Mouse (Mus musculus): ENCODE measurements at regions not wholly inside any gene's neighbourhood (a gene's known extent, or its start where the extent isn't known, plus 50 kb on each side); places are given as distances from the start of the nearest gene placed in this dataset.

DNA sequence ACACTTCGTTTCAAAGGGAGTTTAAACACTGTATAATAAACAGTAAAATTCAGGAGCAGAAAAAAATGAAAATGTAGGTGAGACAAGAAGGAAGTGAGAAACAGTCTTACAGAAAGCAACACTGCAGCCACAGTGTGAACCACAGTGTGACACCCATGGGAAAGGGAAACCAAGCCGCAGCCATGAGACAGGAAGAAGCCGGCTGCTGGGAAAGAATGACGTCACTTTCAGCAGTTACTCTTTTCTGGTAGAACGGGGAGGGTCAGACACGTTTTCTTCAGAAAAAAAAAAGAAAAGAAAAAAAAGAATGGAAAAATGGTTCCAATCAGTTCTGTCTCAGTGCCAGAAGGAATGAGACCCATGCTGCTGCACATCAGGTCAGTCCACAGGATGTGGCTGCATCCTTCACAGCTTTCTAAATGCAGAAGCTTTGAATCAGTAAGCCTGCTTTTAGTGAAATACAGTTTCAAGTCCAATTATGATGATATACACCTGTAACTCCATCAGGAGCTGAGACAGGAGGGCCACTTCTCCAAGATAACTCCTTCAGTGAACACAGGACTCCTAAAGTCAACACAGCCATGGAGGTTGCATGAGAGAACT lies 331.2 kb upstream of the Lrrc3b start:
- Histone ChIP-seq H3K36me3 (no peaks in the 10 kb centered on the region), H3K4me3 (no peak overlapping the region), H3K9ac (replicated peaks) (no peak overlapping the region), H3K9me3 (no peaks in the 10 kb centered on the region), H3K4me2 (replicated peaks) (no peak overlapping the region), H3K27me3 (no peaks in the 10 kb centered on the region), H3K4me1 (no peaks in the 10 kb centered on the region), H3K27ac (replicated peaks) (no peak overlapping the region)
- WGBS, result 83% methylated on average over 6 of the region's 6 CpGs
- no peak for ATAC-seq (ENCODE audit: low FRiP score, low read depth)

DNA sequence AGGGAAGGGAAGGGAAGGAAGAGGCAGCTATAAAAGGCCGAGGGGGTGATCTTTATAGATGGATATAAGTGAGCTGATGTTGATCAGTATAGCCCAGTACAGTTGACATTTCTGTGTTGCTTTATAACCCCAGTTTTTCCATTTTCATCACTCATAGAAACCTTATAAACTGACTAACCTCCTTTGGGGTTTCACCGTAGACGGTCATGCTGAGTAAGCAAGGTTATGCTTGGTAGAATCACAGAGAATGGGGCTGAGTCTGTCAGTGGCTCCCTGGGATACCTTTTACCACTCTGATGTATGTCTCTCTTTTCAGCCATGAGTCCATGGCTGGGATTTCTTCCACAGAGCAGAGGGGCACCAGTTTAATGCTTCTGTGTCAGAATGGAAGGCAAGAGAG lies 345.9 kb upstream of the Lrrc3b start:
- H3K27ac ChIP-seq (replicated peaks), result peak overlapping the region; percentile 49
- H3K9me3 ChIP-seq, result no peaks in the 10 kb centered on the region
- no peaks in the 10 kb centered on the region for H3K36me3 ChIP-seq
- peaks cover 20% of the 10 kb centered on the region; the same call in 1 of the 2 replicates for H3K4me1 ChIP-seq
- no peaks in the 10 kb centered on the region for H3K27me3 ChIP-seq
- peak; percentile 31; the same call in 1 of the 2 replicates for ATAC-seq (ENCODE audit: low FRiP score, low read depth)
- no peak overlapping the region for H3K4me2 ChIP-seq (replicated peaks)
- H3K9ac ChIP-seq (replicated peaks), result no peak overlapping the region
- WGBS, result 57% methylated on average over 3 of the region's 3 CpGs
- H3K4me3 ChIP-seq, result no peak overlapping the region

DNA sequence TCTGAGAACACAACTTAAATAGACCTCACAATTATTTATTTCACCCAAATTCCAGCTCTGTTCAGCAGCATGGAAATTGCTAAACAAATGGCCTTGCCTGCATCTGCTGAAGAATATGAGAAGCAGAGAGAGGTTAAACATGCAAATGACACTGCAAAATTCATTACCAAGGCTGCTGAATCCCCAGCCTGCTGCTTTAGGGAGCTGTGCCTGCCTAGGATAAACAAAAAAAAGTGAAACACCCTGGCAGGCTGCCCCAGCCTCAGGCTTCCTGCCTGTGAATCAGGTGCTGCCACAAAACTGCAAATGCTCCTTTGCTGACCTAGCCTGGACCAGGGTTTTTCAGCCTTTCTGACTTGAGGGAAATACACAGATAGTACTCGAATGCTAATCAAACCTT lies 346.4 kb upstream of the Lrrc3b start:
- ATAC-seq (ENCODE audit: low FRiP score, low read depth), result peak; percentile 55
- Histone ChIP-seq H3K4me3 (no peak overlapping the region), H3K27ac (replicated peaks) (peak overlapping the region; percentile 49; the same call in 1 of the 2 replicates)

DNA sequence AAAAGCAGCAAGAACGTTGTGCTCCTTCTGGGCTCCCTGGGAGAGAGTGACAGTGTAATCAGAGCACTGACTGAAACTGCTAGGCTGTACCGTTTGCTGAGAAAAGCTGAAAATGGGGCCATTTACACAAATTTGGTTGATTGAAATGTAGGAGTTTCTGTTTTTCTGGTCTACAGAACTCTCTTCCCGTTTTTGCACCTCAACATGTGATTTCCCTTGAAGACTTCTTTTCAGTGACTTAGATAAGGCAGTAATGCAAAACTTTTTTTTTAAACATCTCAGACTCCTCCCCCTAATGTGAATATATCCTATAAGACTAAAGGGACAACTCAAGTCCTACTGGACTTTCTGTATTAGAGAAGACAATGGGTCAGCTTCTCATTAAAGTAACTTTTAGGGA lies 356.9 kb upstream of the Lrrc3b start:
- no peak overlapping the region for H3K27ac ChIP-seq (replicated peaks)
- no peaks in the 10 kb centered on the region for H3K9me3 ChIP-seq
- ATAC-seq (ENCODE audit: low FRiP score, low read depth), result no peak
- no peak overlapping the region for H3K9ac ChIP-seq (replicated peaks)
- no peak overlapping the region for H3K4me3 ChIP-seq
- WGBS, result 67% methylated on average over 3 of the region's 3 CpGs
- no peaks in the 10 kb centered on the region for H3K27me3 ChIP-seq
- H3K4me1 ChIP-seq, result no peaks in the 10 kb centered on the region
- H3K36me3 ChIP-seq, result no peaks in the 10 kb centered on the region
- H3K4me2 ChIP-seq (replicated peaks), result no peak overlapping the region

More for the DNA sequence above, 346.4 kb upstream of the Lrrc3b start:
- Histone ChIP-seq H3K9me3 (no peaks in the 10 kb centered on the region), H3K9ac (replicated peaks) (no peak overlapping the region), H3K36me3 (no peaks in the 10 kb centered on the region), H3K4me2 (replicated peaks) (no peak overlapping the region), H3K4me1 (peaks cover 20% of the 10 kb centered on the region; the same call in 1 of the 2 replicates), H3K27me3 (no peaks in the 10 kb centered on the region)
- WGBS, result 63% methylated on average over 1 of the region's 1 CpGs

DNA sequence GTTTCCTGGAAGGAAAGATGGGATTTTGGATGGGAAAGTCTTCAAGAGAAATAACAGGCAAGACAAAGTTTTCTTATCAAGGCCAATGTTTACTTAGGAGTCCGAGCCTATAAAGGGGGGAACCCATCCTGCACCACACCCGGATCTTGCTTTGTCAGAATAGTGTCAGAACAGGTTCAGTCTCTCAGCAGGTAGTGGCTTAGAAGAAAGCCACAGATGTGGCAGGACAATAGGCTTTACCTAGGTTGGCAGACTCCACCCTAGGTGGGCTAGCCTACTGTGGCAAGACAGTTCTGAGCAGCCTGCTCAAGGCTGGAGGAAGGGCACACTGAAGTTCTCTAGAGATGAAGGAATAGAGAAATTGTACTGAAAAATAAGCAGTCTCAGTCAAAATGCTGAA lies 358.2 kb upstream of the Lrrc3b start:
- Histone ChIP-seq H3K4me2 (replicated peaks) (no peak overlapping the region), H3K4me3 (no peak overlapping the region), H3K4me1 (no peaks in the 10 kb centered on the region), H3K27me3 (no peaks in the 10 kb centered on the region), H3K9ac (replicated peaks) (no peak overlapping the region), H3K36me3 (no peaks in the 10 kb centered on the region), H3K27ac (replicated peaks) (no peak overlapping the region), H3K9me3 (no peaks in the 10 kb centered on the region)
- whole genome bisulfite sequencing, result 45% methylated on average over 2 of the region's 2 CpGs
- ATAC-seq (ENCODE audit: low FRiP score, low read depth), result no peak

DNA sequence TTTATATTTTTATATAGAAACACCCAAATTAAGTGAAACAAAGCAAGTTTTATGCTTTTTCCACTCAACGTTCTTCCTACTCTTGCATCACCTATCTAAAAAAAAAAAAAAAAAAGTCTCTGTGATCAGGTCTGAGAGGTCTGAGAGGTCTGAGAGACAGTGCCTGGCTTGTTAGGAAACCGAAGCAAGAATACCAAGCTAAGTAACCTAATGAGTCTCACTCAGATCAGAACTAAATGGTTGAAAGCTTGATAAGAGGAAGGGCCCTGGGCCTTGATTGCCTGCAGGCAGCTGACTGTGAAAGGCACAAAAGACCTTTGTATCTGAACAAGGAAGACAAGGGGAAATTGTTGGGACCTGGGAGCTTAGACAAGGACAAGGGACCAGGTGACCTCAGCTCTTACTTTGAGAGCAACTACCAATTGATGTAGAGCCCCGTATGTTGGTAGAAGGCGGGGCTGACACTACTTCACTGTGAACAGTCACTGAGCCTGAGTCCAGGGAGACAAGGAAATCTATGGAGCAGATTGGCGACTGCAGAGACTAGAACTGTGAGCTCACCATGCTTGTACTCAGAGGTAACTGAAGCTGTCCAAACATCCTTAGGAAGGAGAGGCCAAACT lies 362.8 kb upstream of the Lrrc3b start:
- Histone ChIP-seq H3K9ac (replicated peaks) (no peak overlapping the region), H3K4me3 (no peak overlapping the region), H3K9me3 (no peaks in the 10 kb centered on the region), H3K4me2 (replicated peaks) (no peak overlapping the region), H3K27ac (replicated peaks) (no peak overlapping the region), H3K27me3 (no peaks in the 10 kb centered on the region), H3K36me3 (no peaks in the 10 kb centered on the region), H3K4me1 (no peaks in the 10 kb centered on the region)
- WGBS, result 69% methylated on average over 5 of the region's 5 CpGs
- ATAC-seq (ENCODE audit: low FRiP score, low read depth), result no peak

DNA sequence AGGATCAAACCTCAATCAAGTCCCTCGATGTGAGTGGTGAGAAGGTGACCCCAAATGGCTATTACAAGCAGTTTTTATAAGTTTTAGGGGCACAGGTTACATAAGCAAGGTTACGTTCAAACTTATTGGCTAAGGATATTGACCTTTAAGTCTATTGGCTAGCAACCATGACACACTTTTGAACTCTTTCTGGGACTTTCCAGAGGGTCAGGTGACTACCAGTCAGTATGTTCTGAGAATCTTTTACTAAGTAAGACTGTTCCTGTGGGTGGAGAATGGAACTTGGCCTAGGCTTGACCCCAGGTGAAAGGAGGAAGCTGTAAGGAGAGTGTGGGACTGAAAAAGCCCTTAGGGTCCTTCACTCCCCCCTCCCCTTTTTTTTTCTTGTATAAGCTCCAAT lies 370.3 kb upstream of the Lrrc3b start:
- no peak overlapping the region for H3K4me3 ChIP-seq
- H3K4me1 ChIP-seq, result no peaks in the 10 kb centered on the region
- H3K27ac ChIP-seq (replicated peaks), result no peak overlapping the region
- H3K9ac ChIP-seq (replicated peaks), result no peak overlapping the region
- no peaks in the 10 kb centered on the region for H3K27me3 ChIP-seq
- no peak for ATAC-seq (ENCODE audit: low FRiP score, low read depth)
- WGBS, result 78% methylated on average over 2 of the region's 2 CpGs
- no peaks in the 10 kb centered on the region for H3K36me3 ChIP-seq
- H3K9me3 ChIP-seq, result no peaks in the 10 kb centered on the region
- no peak overlapping the region for H3K4me2 ChIP-seq (replicated peaks)

DNA sequence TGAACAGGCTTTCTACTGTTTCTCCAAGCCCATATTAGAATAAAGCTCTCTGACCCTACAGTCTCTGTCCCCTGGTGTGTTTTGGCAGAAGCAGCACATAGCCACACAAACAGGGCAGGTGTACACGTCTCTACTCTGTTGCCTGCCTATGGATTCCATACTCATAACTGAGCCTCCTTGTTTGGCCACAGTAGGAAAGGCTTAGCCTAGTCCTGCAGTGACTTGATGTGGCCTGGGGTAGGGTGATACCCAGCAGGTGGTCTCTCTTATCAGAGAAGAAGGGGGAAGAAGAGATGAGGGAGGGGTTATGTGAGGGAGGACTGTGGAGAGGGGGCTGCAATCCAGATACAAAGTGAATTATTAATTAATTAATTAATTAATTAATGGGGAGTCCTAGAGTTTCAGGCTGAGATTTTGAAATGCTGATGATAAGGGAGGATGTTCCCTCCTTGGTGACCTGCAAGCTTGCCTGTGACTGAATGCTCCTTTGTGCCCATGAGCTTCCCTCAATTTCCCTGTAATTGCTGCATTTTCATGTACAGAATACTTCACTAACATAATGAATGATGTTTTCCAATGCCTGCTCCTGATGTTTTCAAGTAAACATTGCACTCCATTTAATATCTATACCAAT lies 402.7 kb upstream of the Lrrc3b start:
- H3K36me3 ChIP-seq, result no peaks in the 10 kb centered on the region
- peak; percentile 27; the same call in 1 of the 2 replicates for ATAC-seq (ENCODE audit: low FRiP score, low read depth)
- 81% methylated on average over 1 of the region's 1 CpGs for WGBS
- no peaks in the 10 kb centered on the region for H3K4me1 ChIP-seq
- H3K4me2 ChIP-seq (replicated peaks), result no peak overlapping the region
- no peaks in the 10 kb centered on the region for H3K9me3 ChIP-seq
- no peak overlapping the region for H3K27ac ChIP-seq (replicated peaks)
- no peaks in the 10 kb centered on the region for H3K27me3 ChIP-seq
- no peak overlapping the region for H3K9ac ChIP-seq (replicated peaks)
- H3K4me3 ChIP-seq, result no peak overlapping the region

DNA sequence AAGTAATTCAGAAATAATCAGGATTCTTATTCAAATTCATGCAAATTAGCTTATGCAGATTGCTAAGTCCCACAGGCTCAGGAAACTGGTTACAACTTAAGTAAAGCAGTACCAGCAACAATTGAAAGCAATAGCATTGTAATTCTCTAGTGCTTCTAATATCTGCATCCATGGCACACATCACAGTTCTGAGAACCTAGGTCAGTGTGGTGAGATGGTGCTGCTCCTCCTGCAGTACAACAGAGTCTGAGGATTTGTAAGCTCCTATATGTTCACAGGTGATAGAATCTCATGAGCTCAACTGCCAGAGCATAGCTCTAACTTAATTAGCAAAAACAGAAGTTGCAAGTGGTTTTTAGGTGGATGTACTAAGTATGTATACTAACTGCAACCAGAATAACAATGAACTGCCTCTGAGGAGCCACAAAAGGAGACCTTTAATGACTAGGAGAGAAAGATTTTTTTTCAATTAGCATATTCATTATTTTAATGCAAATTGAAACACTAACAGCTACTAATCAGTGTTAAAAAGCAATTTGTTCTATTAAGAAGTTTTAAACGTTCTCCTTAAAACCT lies 403.3 kb upstream of the Lrrc3b start:
- Histone ChIP-seq H3K27ac (replicated peaks) (no peak overlapping the region), H3K9ac (replicated peaks) (no peak overlapping the region), H3K4me2 (replicated peaks) (no peak overlapping the region), H3K9me3 (no peaks in the 10 kb centered on the region), H3K27me3 (no peaks in the 10 kb centered on the region), H3K4me3 (no peak overlapping the region), H3K36me3 (no peaks in the 10 kb centered on the region), H3K4me1 (no peaks in the 10 kb centered on the region)
- 37% methylated on average over 1 of the region's 1 CpGs for WGBS
- 0 out of 2 replicates have a peak, but pooled peaks have one; percentile 23 for ATAC-seq (ENCODE audit: low FRiP score, low read depth)

DNA sequence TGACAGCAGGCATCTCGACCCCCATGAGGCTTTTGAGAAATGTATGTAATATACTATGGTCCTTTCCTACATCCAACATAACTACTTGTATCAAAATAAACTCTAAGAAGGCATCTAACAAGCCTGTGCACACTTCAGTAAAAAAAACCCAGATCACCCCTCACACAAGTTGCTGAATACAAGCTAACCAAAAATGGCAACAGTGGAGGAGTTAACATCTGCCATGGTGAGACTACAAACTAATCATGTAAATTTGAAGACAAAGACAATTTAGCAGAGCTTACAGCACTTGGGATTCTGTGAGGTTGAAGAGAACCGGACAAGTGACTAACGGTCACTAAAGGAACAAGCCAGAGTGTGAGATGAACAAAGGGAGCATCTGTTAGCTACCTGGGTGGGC lies 380.6 kb upstream of the Ngly1 start:
- no peak for ATAC-seq (ENCODE audit: low FRiP score, low read depth)
- Histone ChIP-seq H3K4me2 (replicated peaks) (no peak overlapping the region), H3K27ac (replicated peaks) (no peak overlapping the region), H3K27me3 (no peaks in the 10 kb centered on the region), H3K4me1 (no peaks in the 10 kb centered on the region), H3K9ac (replicated peaks) (no peak overlapping the region), H3K4me3 (no peak overlapping the region), H3K9me3 (no peaks in the 10 kb centered on the region), H3K36me3 (no peaks in the 10 kb centered on the region)
- WGBS, result 75% methylated on average over 3 of the region's 3 CpGs

DNA sequence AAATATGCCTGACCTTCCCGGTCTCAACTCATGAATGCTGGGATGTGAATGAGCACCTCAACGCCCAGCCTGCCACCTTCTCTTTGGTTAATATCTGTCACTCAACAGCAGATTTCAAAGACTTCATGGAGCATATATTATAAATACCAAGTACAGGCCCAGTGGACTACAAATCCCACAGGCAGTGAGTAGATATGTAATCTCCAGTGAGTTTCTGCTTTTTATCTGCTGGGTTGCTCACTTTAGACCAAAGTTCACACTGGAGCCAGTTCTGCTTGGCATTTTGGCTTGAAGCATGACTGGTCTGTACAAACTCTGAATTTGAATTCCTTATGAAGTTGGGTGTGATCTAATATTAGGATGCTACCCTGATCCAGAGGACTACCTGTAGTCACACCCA lies 377.1 kb upstream of the Ngly1 start:
- Histone ChIP-seq H3K4me2 (replicated peaks) (no peak overlapping the region), H3K36me3 (no peaks in the 10 kb centered on the region), H3K9me3 (no peaks in the 10 kb centered on the region), H3K4me3 (no peak overlapping the region), H3K9ac (replicated peaks) (no peak overlapping the region), H3K27me3 (no peaks in the 10 kb centered on the region), H3K27ac (replicated peaks) (no peak overlapping the region), H3K4me1 (no peaks in the 10 kb centered on the region)
- no peak for ATAC-seq (ENCODE audit: low FRiP score, low read depth)
- 93% methylated on average over 2 of the region's 2 CpGs for WGBS

DNA sequence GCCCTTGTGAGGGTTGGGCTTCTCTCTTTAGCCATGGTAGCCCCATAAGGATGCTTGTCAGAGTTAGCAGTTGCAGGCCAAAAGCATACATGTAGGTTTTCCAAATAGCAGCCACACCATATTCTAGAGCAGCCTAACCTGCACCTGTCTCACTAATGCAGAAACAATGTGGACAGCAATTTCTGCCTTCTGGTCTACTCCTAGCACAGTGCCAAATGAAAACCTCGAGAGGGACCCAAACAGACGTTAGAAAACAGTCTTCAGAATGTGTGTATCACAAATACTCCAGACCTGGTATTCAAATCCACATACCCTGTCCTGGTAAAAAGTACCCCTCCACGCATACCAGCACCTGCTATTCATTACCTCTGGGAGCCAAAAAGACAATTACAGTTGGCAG lies 368.9 kb upstream of the Ngly1 start:
- no peak for ATAC-seq (ENCODE audit: low FRiP score, low read depth)
- Histone ChIP-seq H3K9me3 (no peaks in the 10 kb centered on the region), H3K9ac (replicated peaks) (no peak overlapping the region), H3K4me2 (replicated peaks) (no peak overlapping the region), H3K36me3 (no peaks in the 10 kb centered on the region), H3K27ac (replicated peaks) (no peak overlapping the region), H3K4me1 (no peaks in the 10 kb centered on the region), H3K4me3 (no peak overlapping the region), H3K27me3 (no peaks in the 10 kb centered on the region)
- WGBS, result 81% methylated on average over 3 of the region's 3 CpGs
